Mouse (Mus musculus) 3134 (cell line): ENCODE data around the gene Med11.
"Not testable (repeated sequence)": the region's sequence is repeated elsewhere in the genome, so short reads cannot be mapped to it uniquely, and the experiment has no call there.

Experiments
- DNase-seq: peaks from one replicate; pipeline ENCODE4 v3.0.0-alpha.2; 2011; ENCODE audit warnings: low spot score; ENCODE audit not compliant: insufficient read length; ENCODE audit errors: extremely low read depth

Gene Med11

DNA sequence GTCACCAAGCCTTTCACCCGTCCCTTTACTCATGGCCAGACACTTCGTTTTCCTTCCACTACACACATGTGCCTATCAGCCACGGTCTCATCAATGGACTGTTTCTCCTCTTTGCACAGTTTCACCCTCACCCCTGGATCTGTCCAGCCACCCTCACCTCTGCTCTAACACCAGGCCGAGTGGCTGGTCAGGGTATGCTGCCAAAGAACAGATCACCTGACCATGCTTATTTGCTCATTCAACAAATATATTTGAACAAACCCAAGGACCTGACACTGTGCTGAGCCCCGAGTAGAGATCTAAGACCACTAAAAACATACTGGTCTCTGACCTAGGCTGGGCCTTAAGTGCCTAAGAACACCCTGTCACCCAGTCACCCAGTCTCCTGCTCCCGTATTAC, 7.1 kb upstream of the Med11 start:
- no peak for DNase-seq

DNA sequence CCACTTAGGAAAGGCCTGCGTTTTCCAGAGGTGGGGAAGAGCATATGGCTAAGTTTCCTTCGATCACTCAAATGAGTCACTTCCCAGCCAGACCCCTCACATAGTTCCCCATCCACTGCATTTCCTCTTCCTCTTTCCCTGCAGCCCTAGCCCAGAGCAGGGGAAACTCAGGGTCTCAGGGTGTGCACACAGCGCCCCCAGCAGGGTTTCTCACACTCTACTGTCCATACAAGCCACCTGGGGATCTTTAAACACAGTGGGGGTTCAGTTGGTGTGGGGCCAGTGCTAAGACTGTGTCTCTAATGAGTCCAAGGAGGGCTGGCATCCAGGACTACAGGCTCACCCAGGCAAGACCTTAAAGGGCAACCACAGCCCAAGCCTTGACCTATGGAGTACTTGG, 5.0 kb upstream of the Med11 start:
- no peak for DNase-seq

GRCm38 (mm10) chr11:70447373-70447772, 4.3 kb upstream of the Med11 start:
- DNase-seq = no peak

- no peak for DNase-seq
These were observed 793 bp upstream of the Med11 start for GRCm38 (mm10) chr11:70450926-70451325.

GRCm38 (mm10) chr11:70453261-70454044, 1.7 kb downstream of the Med11 start:
- DNase-seq = no peak

DNA sequence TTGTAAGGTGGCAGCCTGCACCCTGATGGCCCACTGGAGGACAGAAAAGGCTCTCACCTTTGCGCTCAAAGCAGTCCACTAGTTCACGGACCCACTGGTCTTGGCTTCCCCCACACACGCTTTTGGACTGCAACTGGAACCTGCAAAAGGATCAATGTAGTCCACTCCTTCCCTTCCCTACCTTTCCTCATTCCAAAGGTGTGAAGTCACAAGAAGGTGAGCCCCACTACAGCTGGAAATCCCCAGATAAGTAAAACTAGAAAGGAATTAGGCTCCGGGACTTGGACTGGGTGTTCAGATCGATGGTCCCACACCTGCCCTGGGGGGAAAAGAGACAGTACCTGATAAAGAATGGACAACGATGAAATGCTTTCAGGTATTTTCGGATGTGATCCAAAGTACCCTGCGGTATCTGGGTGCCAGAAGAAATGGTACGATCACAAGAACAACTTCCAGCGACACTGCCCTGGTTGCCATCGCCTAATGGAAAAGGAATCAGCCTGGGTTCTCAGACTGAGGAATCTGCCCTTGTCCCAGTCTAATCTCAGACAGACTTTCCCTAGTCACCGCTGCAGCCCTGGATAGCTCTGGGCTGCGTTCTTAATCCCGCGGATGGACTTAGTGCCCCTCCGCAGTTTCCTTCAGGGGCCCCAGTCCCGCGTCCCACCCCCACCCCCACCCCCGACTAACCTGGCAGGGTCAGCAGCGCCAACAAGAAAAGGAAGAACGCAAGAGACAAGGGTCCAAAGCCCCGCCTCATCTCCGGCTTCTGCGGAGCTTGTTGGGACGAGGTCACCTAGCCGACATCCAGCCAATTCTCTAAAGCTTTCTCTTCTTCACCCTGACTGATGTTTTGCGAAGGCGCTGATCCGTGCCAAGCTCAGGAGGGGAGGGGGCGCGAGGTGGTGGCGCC, 7.2 kb downstream of the Med11 start, which contains the start of gene Zmynd15:
Zmynd15 (plus strand) TSS at position 746 of the 913 bp plus-strand sequence.
- DNase-seq = no peak

- no peak for DNase-seq
These were observed 7.9 kb downstream of the Med11 start, which contains the start of gene Cxcl16 for GRCm38 (mm10) chr11:70459601-70460101. Gene Cxcl16, minus strand, starts transcription at chr11:70459984.

GRCm38 (mm10) chr11:70463970-70464369, 12.3 kb downstream of the Med11 start:
- DNase-seq = no peak

DNA sequence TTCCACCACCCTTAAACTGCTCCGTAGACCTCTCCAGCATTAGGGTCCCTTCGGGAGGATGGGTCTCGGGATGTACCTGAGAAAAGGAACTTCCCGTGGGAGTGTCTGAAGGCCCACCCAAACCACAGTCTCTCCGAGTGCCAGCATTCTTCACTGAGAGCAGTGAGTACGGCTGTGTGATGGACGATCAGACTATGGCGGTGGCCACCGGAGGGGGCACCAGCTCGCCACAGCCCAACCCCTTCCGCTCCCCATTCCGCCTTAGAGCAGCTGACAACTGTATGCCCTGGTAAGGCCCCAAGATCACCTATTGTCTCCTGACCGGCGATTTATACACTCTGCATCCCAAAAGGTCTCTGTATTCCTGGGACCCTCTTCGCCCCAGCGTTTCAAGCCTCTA, 13.5 kb downstream of the Med11 start:
- no peak for DNase-seq

- DNase-seq = no peak
These were observed 14.1 kb downstream of the Med11 start for GRCm38 (mm10) chr11:70465824-70466223.

- no peak for DNase-seq
These were observed 16.3 kb downstream of the Med11 start for GRCm38 (mm10) chr11:70467902-70468619.

- no peak for DNase-seq
These were observed 18.0 kb downstream of the Med11 start for GRCm38 (mm10) chr11:70469764-70470163.

DNA sequence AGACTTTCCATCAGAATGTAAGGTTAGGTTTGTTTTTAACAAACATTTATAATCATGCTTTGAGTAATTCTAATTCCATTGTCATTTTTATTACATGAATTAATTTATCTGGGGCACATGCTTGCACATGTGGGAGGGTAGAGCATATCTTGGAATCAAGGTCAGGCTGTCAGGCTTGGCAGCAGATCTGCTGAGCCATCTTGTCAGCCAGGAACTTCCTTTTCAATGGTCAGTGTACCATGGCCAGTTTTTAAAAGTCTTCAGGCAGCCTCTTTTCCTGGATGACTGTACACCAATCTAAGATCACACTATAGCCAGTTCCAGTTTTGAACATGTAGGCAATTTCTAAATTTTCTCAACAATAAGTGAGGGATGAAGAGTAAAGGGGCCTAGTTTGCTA, 21.0 kb downstream of the Med11 start:
- DNase-seq = no peak

GRCm38 (mm10) chr11:70473291-70473690, 21.6 kb downstream of the Med11 start:
- DNase-seq = not testable (repeated sequence)

- DNase-seq = no peak
These were observed 23.3 kb downstream of the Med11 start for GRCm38 (mm10) chr11:70474872-70475534.

DNA sequence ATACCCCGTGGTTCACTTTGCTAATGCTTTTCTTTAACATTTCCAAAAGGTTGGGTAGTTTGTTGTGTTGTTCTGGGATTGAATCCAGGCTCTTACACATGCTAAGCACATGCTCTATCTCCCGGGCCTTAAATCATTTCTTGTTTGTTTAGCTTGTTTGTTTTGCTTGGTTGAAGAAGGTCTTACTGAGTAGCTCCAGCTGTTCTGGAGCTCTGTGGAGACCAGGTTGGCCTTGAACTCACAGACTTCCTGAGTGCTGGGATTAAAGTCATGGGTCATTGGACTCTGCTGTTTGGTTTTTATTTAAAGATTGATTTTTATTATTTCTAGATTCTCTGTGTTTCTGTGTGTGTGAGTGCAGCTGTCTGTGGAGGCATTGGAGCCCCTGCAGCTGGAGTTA, 33.8 kb downstream of the Med11 start:
- DNase-seq = no peak

DNA sequence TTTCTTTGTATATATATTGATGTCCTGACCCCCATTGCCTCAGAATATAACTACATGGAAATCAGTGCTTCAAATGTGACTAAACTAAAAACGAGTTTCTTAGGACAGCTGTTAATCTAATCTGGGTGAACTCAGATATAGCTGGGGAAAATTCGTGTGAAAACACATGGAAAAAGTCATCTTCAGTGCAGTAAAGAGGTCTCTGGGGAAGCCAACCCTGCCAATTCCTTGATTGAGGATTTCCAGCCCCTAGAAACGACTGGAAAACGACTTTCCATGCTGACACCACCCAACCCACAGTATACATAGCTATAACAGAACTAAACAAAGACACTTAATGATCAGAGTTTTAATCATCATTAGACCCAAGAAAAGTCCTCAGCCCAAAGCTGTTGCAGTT, 36.1 kb downstream of the Med11 start:
- no peak for DNase-seq

DNA sequence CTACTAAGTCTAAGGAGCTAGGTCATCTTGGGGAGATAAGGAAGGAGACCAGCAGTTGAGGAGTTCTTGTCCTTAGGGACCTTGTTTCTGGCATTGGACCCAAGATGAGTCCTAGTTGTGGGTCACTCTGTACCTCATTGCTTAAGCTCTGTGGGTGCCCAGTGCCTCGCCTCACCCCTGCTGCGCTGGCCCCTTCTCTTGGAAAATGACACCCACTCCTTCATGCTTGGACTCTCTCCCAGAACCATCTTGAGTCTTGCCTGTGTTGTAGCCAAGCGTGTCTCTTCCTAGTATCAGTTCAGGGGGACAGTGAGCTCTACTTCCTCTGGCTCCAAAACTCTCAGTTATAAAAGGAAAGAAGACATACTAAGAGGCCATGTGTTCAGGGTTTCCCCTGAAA, 37.4 kb downstream of the Med11 start:
- DNase-seq = no peak

GRCm38 (mm10) chr11:70489684-70490083, 38.0 kb downstream of the Med11 start:
- no peak for DNase-seq
